Mouse (Mus musculus) B cell, adult 2 months (primary cell): Measurements from ENCODE around the gene Lsg1.

ENCODE experiments used
- DNase-seq, 2 experiments: peaks; one replicate each; pipeline ENCODE4 v3.0.0; 2022

Lsg1 gene

GRCm38 (mm10) chr16:30515418-30515817 lies 72.0 kb downstream of the Lsg1 start:
- peak; percentile 70 to 71 for DNase-seq

DNA sequence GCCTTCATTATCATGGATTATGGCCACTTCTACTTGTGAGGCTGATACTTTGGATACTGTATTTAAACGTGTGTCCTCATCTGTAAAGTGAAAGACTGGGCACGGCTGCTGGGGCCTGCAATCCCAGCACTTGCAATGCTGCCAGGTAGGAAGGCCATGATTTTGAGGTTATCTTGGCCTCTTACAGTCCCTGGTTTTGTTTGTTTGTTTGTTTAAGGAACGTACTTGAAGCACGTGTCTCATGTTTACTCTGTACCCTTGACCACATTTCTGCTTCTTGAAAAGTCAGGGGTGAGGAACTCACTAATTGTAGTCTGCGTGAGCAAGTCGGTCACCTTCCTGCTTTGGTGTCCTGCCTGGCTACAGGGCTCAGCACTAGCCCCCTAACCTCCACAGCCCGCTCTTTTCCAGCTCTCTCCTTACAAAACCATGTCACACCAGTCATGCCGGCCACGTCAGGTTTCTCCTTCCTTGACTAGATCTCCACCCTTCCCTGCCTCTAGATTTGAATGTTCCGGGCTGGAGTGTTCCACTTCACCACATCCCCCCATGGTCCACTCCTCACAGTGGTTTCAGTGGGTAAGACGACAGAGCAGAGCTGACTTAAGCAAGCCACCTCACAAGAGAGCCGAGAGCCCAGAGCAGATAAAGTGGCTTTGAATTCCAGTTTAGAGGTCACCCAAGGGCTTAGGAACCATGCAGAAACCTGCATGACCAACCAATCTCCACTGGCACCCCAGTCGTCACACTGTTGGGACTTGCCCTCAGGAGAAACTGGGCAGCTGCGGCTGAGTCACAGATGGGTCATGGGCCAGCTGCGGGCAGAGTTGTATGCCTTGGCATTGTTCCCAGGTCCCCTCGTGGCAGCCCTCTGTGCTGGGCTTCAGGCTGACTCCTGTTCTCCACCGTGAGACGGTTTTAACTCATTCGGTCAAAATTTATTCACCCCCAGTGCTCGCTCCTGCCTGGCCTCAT lies 74.1 kb downstream of the Lsg1 start:
- DNase-seq, result no peak

- DNase-seq, result no peak
Observed at GRCm38 (mm10) chr16:30512375-30513049, 74.9 kb downstream of the Lsg1 start.

GRCm38 (mm10) chr16:30511563-30512340 lies 75.6 kb downstream of the Lsg1 start:
- peak in 1 of 2 experiments; percentile 26 for DNase-seq

- DNase-seq, result peak; percentile 93 to 94
Observed at GRCm38 (mm10) chr16:30510504-30511451, 76.6 kb downstream of the Lsg1 start.
